In genomic region chr4:123202094-123202420, GRCm38 (mm10) we compare ENCODE assay signal across 11 mouse cellular contexts. TPM values are rescaled to one million over a fixed set of nuclear protein-coding genes. Genes with fewer than 3 reads are reported as not detected.
A peak's percentile ranks its signal among the peaks of the same experiment; 100 is the strongest.
DNase-seq lines count a peak whose midpoint lies in the region; ATAC-seq lines count a peak whose summit lies in the region.
"Had no signal": no experiment of that assay in that cellular context is flagged by ENCODE, and none has a peak within 500 bp of the region (broad histone marks: within the 10 kb centered on the region; RNA-seq: fewer than 3 reads in every experiment).

No protein-coding gene starts in this region.

- DNase-seq in heart, adult 18-20 months, result no peak
- DNase-seq in ovary, postnatal 14 days (ENCODE audit: low spot score), result no peak
- DNase-seq in cerebellum, postnatal 14 days, result no peak
- DNase-seq in adrenal gland, postnatal 4 days (ENCODE audit: low spot score in 2 of 2), result no peak
- DNase-seq: thymus, postnatal 4 days had no signal

- H3K4me1 ChIP-seq in heart, embryonic 12.5 days (replicated peaks), result peaks cover 16% of the 10 kb centered on the region
- 0 out of 2 replicates have a peak, but pooled peaks cover 4% of the 10 kb centered on the region for H3K4me1 ChIP-seq in brown adipose tissue, adult 24 weeks (ENCODE audit: control insufficient read depth, insufficient read depth, insufficient read length, low read length)
- peaks cover 14% of the 10 kb centered on the region for H3K4me1 ChIP-seq in hindbrain, embryonic 13.5 days (replicated peaks)
- H3K4me1 ChIP-seq in midbrain, embryonic 15.5 days, result peaks cover 14% of the 10 kb centered on the region

- WGBS in heart, embryonic 12.5 days, result 15% methylated on average over 8 of the region's 8 CpGs
- WGBS in hindbrain, embryonic 13.5 days, result 14% methylated on average over 8 of the region's 8 CpGs
- 13% methylated on average over 8 of the region's 8 CpGs for WGBS in midbrain, embryonic 15.5 days

- H3K27ac ChIP-seq in heart, embryonic 12.5 days (ENCODE audit: poor library complexity, severe bottlenecking), result no peak overlapping the region
- H3K27ac ChIP-seq in brown adipose tissue, adult 24 weeks (replicated peaks; ENCODE audit: low read depth, low read length), result no peak overlapping the region
- no peak overlapping the region for H3K27ac ChIP-seq in hindbrain, embryonic 13.5 days
- no peak overlapping the region for H3K27ac ChIP-seq in midbrain, embryonic 15.5 days

- no peak for ATAC-seq in heart, embryonic 12.5 days (ENCODE audit: insufficient number of reproducible peaks, low FRiP score)
- no peak for ATAC-seq in hindbrain, embryonic 13.5 days (ENCODE audit: low FRiP score)
- ATAC-seq in midbrain, embryonic 15.5 days (replicated peaks), result no peak

- H3K9me3 ChIP-seq in heart, embryonic 12.5 days (replicated peaks), result no peaks in the 10 kb centered on the region
- no peaks in the 10 kb centered on the region for H3K9me3 ChIP-seq in hindbrain, embryonic 13.5 days
- no peaks in the 10 kb centered on the region for H3K9me3 ChIP-seq in midbrain, embryonic 15.5 days

- peak overlapping the region; percentile 49 for H3K4me3 ChIP-seq in heart, embryonic 12.5 days
- peak overlapping the region; percentile 50 for H3K4me3 ChIP-seq in brown adipose tissue, adult 24 weeks (ENCODE audit: insufficient read depth, low read depth, low read length)
- peak overlapping the region; percentile 42; the same call in 1 of the 2 replicates for H3K4me3 ChIP-seq in hindbrain, embryonic 13.5 days
- H3K4me3 ChIP-seq in midbrain, embryonic 15.5 days, result peak overlapping the region; percentile 34; the same call in 1 of the 2 replicates

- H3K36me3 ChIP-seq in heart, embryonic 12.5 days, result no peaks in the 10 kb centered on the region
- no peaks in the 10 kb centered on the region for H3K36me3 ChIP-seq in hindbrain, embryonic 13.5 days
- no peaks in the 10 kb centered on the region for H3K36me3 ChIP-seq in midbrain, embryonic 15.5 days (replicated peaks)

- H3K27me3 ChIP-seq in heart, embryonic 12.5 days (replicated peaks), result peaks cover 65% of the 10 kb centered on the region
- peaks cover 65% of the 10 kb centered on the region for H3K27me3 ChIP-seq in hindbrain, embryonic 13.5 days
- peaks cover 19% of the 10 kb centered on the region; the same call in 1 of the 2 replicates for H3K27me3 ChIP-seq in midbrain, embryonic 15.5 days (replicated peaks)

- no peak overlapping the region for H3K9ac ChIP-seq in heart, embryonic 12.5 days
- H3K9ac ChIP-seq in hindbrain, embryonic 13.5 days, result peak overlapping the region; percentile 72; the same call in 1 of the 2 replicates
- no peak overlapping the region for H3K9ac ChIP-seq in midbrain, embryonic 15.5 days

- H3K4me2 ChIP-seq in heart, embryonic 12.5 days, result peak overlapping the region; percentile 86
- H3K4me2 ChIP-seq in hindbrain, embryonic 13.5 days, result peak overlapping the region; percentile 76
- peak overlapping the region; percentile 78 for H3K4me2 ChIP-seq in midbrain, embryonic 15.5 days

RNA-seq across cellular contexts. Expression of gene Nt5c1a, which starts 0.8 kb away (rescaled TPM):
- polyA plus RNA-seq in heart, embryonic 12.5 days (2016; fragmentation: Nextera tagmentation; extraction: Ambion mirVana), result 0.92 TPM in 2 replicates
- total RNA-seq in heart, adult 18-20 months (2021), result 10 to 100 TPM; 50.8 to 64.1 TPM
- not detected in 2 replicates for polyA plus RNA-seq in brown adipose tissue, adult 24 weeks (2012; ENCODE audit: insufficient read depth, insufficient read length, missing spikeins)
- polyA plus RNA-seq in hindbrain, embryonic 13.5 days (2015; fragmentation: Nextera tagmentation; extraction: Ambion mirVana), result not detected in 2 replicates
- polyA plus RNA-seq in midbrain, embryonic 15.5 days (2015; fragmentation: Nextera tagmentation; extraction: Ambion mirVana), result 0.32 TPM in 1 of 2 replicates, not detected in the other
- 10 to 100 TPM; 15.3 to 15.7 TPM for total RNA-seq in adrenal gland, postnatal 4 days (2021)
- polyA plus RNA-seq: C2C12; liver, embryonic 16.5 days had no signal

RNA-seq across cellular contexts. Expression of gene Hpcal4, which starts 19.0 kb away (rescaled TPM):
- polyA plus RNA-seq in heart, embryonic 12.5 days (2016; fragmentation: Nextera tagmentation; extraction: Ambion mirVana), result 1.6 TPM in 2 replicates
- total RNA-seq in heart, adult 18-20 months (2021), result under 1 TPM; 0.05 to 0.50 TPM
- polyA plus RNA-seq in brown adipose tissue, adult 24 weeks (2012; ENCODE audit: insufficient read depth, insufficient read length, missing spikeins), result 0.83 and 2.0 TPM in 2 replicates
- polyA plus RNA-seq in hindbrain, embryonic 13.5 days (2015; fragmentation: Nextera tagmentation; extraction: Ambion mirVana), result 14.9 and 18.8 TPM in 2 replicates
- 48.0 and 52.8 TPM in 2 replicates for polyA plus RNA-seq in midbrain, embryonic 15.5 days (2015; fragmentation: Nextera tagmentation; extraction: Ambion mirVana)
- 1 to 10 TPM; 3.1 to 5.5 TPM for total RNA-seq in adrenal gland, postnatal 4 days (2021)
- polyA plus RNA-seq: C2C12; liver, embryonic 16.5 days had no signal

RNA-seq across cellular contexts. Expression of gene Heyl, which starts 31.3 kb away (rescaled TPM):
- polyA plus RNA-seq in heart, embryonic 12.5 days (2016; fragmentation: Nextera tagmentation; extraction: Ambion mirVana), result 6.8 and 7.3 TPM in 2 replicates
- 10 to 100 TPM in 1 of 2 experiments, 1 to 10 TPM in 1; 8.9 to 11.2 TPM for total RNA-seq in heart, adult 18-20 months (2021)
- 8.3 and 8.9 TPM in 2 replicates for polyA plus RNA-seq in brown adipose tissue, adult 24 weeks (2012; ENCODE audit: insufficient read depth, insufficient read length, missing spikeins)
- polyA plus RNA-seq in hindbrain, embryonic 13.5 days (2015; fragmentation: Nextera tagmentation; extraction: Ambion mirVana), result 8.0 and 8.8 TPM in 2 replicates
- 6.9 and 7.0 TPM in 2 replicates for polyA plus RNA-seq in midbrain, embryonic 15.5 days (2015; fragmentation: Nextera tagmentation; extraction: Ambion mirVana)
- 10 to 100 TPM; 12.4 to 17.6 TPM for total RNA-seq in adrenal gland, postnatal 4 days (2021)
